In genomic region chr2:153412563-153412962, GRCm38 (mm10) we compare ENCODE assay signal across 20 mouse cellular contexts.
DNase-seq lines count a peak whose midpoint lies in the region; ATAC-seq and TF ChIP-seq lines count a peak whose summit lies in the region.
"Had no signal": no experiment of that assay in that cellular context is flagged by ENCODE, and none has a peak within 500 bp of the region (broad histone marks: within the 10 kb centered on the region; RNA-seq: fewer than 3 reads in every experiment).

No protein-coding gene starts in this region.

- H3K9ac ChIP-seq in intestine, postnatal 0 days (ENCODE audit: low read depth, low read length), result no peak overlapping the region
- no peak overlapping the region for H3K9ac ChIP-seq in intestine, embryonic 16.5 days (ENCODE audit: low read depth, low read length)
- H3K9ac ChIP-seq in lung, postnatal 0 days (replicated peaks; ENCODE audit: low read depth), result no peak overlapping the region
- H3K9ac ChIP-seq: heart, embryonic 13.5 days; hindbrain, embryonic 15.5 days; lung, embryonic 15.5 days; midbrain, embryonic 15.5 days had no signal

- H3K4me3 ChIP-seq in intestine, postnatal 0 days (ENCODE audit: low read depth, low read length), result no peak overlapping the region
- H3K4me3 ChIP-seq in intestine, embryonic 16.5 days (ENCODE audit: low read length), result no peak overlapping the region
- H3K4me3 ChIP-seq in lung, postnatal 0 days (ENCODE audit: low read depth, low read length), result no peak overlapping the region
- H3K4me3 ChIP-seq: heart, embryonic 13.5 days; hindbrain, embryonic 15.5 days; lung, embryonic 15.5 days; midbrain, embryonic 15.5 days had no signal

- H3K27me3 ChIP-seq in intestine, postnatal 0 days (replicated peaks; ENCODE audit: control insufficient read depth, insufficient read depth, low read length), result no peaks in the 10 kb centered on the region
- H3K27me3 ChIP-seq in intestine, embryonic 16.5 days (replicated peaks; ENCODE audit: control insufficient read depth, insufficient read depth, low read length), result no peaks in the 10 kb centered on the region
- H3K27me3 ChIP-seq in lung, postnatal 0 days (replicated peaks; ENCODE audit: insufficient read depth, low read length), result no peaks in the 10 kb centered on the region
- H3K27me3 ChIP-seq: heart, embryonic 13.5 days; hindbrain, embryonic 15.5 days; lung, embryonic 15.5 days; midbrain, embryonic 15.5 days had no signal

- TF ChIP-seq POLR2A in brain, embryonic 14.5 days (IDR thresholded peaks at IDR 0.05; ENCODE audit: borderline replicate concordance, extremely low read depth, insufficient read depth, insufficient read length, poor library complexity, severe bottlenecking), result no peak

- WGBS in intestine, postnatal 0 days, result 59% methylated on average over 6 of the region's 6 CpGs
- 59% methylated on average over 6 of the region's 6 CpGs for WGBS in intestine, embryonic 16.5 days
- WGBS in lung, postnatal 0 days, result 65% methylated on average over 6 of the region's 6 CpGs

- peaks cover 91% of the 10 kb centered on the region for H3K36me3 ChIP-seq in intestine, postnatal 0 days (ENCODE audit: control insufficient read depth, insufficient read depth)
- H3K36me3 ChIP-seq in intestine, embryonic 16.5 days (ENCODE audit: control insufficient read depth, insufficient read depth, low read length), result peaks cover 34% of the 10 kb centered on the region
- H3K36me3 ChIP-seq in lung, postnatal 0 days (ENCODE audit: insufficient read depth, low read length), result peaks cover 37% of the 10 kb centered on the region

- no peak for ATAC-seq in intestine, postnatal 0 days
- no peak for ATAC-seq in intestine, embryonic 16.5 days
- ATAC-seq in lung, postnatal 0 days, result no peak
- ATAC-seq in megakaryocyte-erythroid progenitor cell, adult 5-6 weeks (replicated peaks; ENCODE audit: low FRiP score, low TSS enrichment, poor library complexity, severe bottlenecking), result no peak
- ATAC-seq: forebrain, embryonic 16.5 days; midbrain, embryonic 15.5 days had no signal

- no peak for TF ChIP-seq EP300 in lung, postnatal 0 days (IDR thresholded peaks at IDR 0.05)

- H3K4me2 ChIP-seq in intestine, postnatal 0 days (replicated peaks; ENCODE audit: low read depth), result no peak overlapping the region
- H3K4me2 ChIP-seq in intestine, embryonic 16.5 days (ENCODE audit: low read depth, low read length), result no peak overlapping the region
- no peak overlapping the region for H3K4me2 ChIP-seq in lung, postnatal 0 days (replicated peaks; ENCODE audit: low read depth, low read length)
- H3K4me2 ChIP-seq: heart, embryonic 13.5 days; hindbrain, embryonic 15.5 days; lung, embryonic 15.5 days; midbrain, embryonic 15.5 days had no signal

- H3K27ac ChIP-seq in intestine, postnatal 0 days (ENCODE audit: low read depth, low read length), result no peak overlapping the region
- H3K27ac ChIP-seq in intestine, embryonic 16.5 days (ENCODE audit: low read length), result no peak overlapping the region
- H3K27ac ChIP-seq in lung, postnatal 0 days (ENCODE audit: low read length), result no peak overlapping the region
- H3K27ac ChIP-seq: heart, embryonic 13.5 days; hindbrain, embryonic 15.5 days; lung, embryonic 15.5 days; midbrain, embryonic 15.5 days had no signal

- no peaks in the 10 kb centered on the region for H3K4me1 ChIP-seq in intestine, postnatal 0 days (replicated peaks; ENCODE audit: control insufficient read depth, insufficient read depth, low read length)
- H3K4me1 ChIP-seq in intestine, embryonic 16.5 days (ENCODE audit: control insufficient read depth, insufficient read depth, low read length), result no peaks in the 10 kb centered on the region
- no peaks in the 10 kb centered on the region for H3K4me1 ChIP-seq in lung, postnatal 0 days (ENCODE audit: insufficient read depth, low read depth, low read length)
- H3K4me1 ChIP-seq: hindbrain, embryonic 15.5 days; lung, embryonic 15.5 days; midbrain, embryonic 15.5 days had no signal

- TF ChIP-seq CTCF in intestine, postnatal 0 days (IDR thresholded peaks at IDR 0.05; ENCODE audit: low read depth), result peak; percentile 50
- peak; percentile 30 for TF ChIP-seq CTCF in lung, postnatal 0 days (IDR thresholded peaks at IDR 0.05)
- 0 out of 2 replicates have a peak, but pooled peaks have one; percentile 0 for TF ChIP-seq CTCF in brain, embryonic 14.5 days (IDR thresholded peaks at IDR 0.05; ENCODE audit: borderline replicate concordance, extremely low read depth, insufficient read depth, insufficient read length)

- H3K9me3 ChIP-seq in intestine, postnatal 0 days (ENCODE audit: control insufficient read depth), result no peaks in the 10 kb centered on the region
- no peaks in the 10 kb centered on the region for H3K9me3 ChIP-seq in intestine, embryonic 16.5 days (ENCODE audit: control insufficient read depth, low read length)
- H3K9me3 ChIP-seq in lung, postnatal 0 days (ENCODE audit: low read length), result no peaks in the 10 kb centered on the region
- H3K9me3 ChIP-seq: heart, embryonic 13.5 days; hindbrain, embryonic 15.5 days; lung, embryonic 15.5 days; midbrain, embryonic 15.5 days had no signal

- DNase-seq in lung, postnatal 0 days (ENCODE audit: low spot score), result no peak
- no peak for DNase-seq in lung, postnatal 36 days
- peak; percentile 43 for DNase-seq in NIH3T3 (ENCODE audit: low read depth)
- DNase-seq in brain, embryonic 14.5 days (ENCODE audit: low read depth), result no peak
- DNase-seq: cerebellum, adult 9-10 months; heart, postnatal 36 days; kidney, adult 11 months; kidney, postnatal 10 days; left cerebral cortex, postnatal 4 days; retina, postnatal 1 day; right cerebral cortex, postnatal 4 days; thymus, postnatal 25 days had no signal

Comparison
In these comparisons a context has a peak if more than half of its experiments do, and no peak if none do; other contexts are left out.
1. CTCF ChIP-seq: peak in every context shown above with its lines; median percentile 50 in intestine, postnatal 0 days; 30 in lung, postnatal 0 days; 0 in brain, embryonic 14.5 days.